Mouse (Mus musculus) right cerebral cortex, postnatal 36 days (tissue): ENCODE measurements around the gene BC051019.
A peak's percentile ranks its signal among the peaks of the same experiment; 100 is the strongest.

Experiments
- DNase-seq, 2 experiments: peaks; one replicate each; pipeline ENCODE4 v3.0.0; 2022; ENCODE audit warnings: low spot score in 2 of 2, mixed read lengths in 1 of 2

Gene BC051019

DNA sequence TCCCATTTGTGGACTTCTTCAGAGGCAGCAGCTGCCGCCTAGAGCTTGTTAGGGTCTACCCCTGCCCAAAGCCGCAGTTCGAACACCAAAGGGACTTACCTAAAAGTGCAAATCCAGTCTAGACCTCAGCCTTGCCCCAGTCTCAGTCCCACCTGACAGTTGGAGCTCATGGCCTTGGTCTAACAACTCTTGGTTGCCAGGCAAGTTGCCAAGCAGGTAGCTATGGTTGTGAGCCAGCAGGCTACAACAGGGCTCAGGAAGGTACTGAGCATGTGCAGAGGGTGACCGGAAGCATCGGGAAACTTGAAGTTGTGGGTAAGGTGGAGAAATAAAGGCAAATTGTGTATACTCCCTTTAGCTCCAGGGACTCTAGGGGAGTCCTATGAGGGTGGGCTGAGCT, at the start of gene BC051019:
BC051019 (minus strand) TSS at position 154 of the 400 bp plus-strand sequence.
- DNase-seq, result no peak

DNA sequence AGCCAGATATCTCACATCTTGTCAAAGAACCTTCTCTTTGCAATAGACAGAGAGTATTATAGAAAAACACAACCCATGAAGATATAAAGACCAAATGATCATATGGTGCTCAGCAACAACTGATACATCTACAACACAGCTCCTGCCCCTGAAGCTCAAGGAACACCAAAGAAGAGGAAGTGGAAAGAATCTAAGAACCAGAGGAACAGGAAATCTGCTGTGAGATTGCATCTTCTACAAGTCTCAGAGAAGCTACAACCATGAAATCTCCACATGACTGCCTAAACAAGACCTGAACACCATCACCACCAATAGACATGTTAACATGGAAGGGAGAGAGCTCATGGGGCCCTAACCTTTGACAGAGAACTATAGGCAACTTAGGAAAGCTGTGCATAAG, 48.6 kb upstream of the BC051019 start:
- no peak for DNase-seq

GRCm38 (mm10) chr7:109768699-109769383, 45.2 kb upstream of the BC051019 start:
- DNase-seq, result no peak

DNA sequence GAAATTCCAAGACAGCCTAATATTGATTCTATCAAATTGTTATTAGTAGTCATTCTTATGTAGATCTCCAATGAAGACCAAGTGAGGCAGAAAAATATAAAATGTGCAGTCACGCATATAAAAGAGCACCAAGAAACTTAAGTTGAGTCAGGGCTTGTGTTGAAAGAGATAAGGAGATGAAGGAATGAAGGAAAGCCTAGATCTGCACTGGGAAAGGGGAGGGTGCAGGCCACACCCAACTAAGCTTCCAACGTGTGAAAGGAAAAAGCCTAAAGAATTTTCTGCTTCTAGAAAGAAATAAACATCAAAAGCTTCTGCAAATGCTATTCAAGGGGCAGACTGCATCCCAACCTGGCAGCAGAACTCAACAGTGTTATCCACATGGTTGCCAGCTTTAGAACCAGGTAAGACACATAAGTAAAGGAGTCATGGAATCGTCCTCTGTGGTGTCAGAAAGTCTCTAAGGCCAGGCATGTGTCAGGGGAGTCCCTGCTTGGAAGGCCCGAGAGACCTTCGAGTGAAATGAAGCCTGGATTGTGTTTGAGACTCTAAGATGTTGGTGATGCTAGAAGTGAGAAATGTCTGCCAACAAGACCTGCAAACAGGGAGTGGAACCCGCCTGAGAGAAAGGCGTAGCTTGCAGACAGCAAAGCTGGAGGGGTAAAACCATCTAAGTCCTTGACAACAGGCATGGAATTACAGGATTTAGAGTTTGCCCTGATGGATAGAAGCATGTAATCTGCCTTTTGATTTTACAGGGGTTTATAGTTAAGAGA, 44.1 kb upstream of the BC051019 start:
- DNase-seq, result no peak

DNA sequence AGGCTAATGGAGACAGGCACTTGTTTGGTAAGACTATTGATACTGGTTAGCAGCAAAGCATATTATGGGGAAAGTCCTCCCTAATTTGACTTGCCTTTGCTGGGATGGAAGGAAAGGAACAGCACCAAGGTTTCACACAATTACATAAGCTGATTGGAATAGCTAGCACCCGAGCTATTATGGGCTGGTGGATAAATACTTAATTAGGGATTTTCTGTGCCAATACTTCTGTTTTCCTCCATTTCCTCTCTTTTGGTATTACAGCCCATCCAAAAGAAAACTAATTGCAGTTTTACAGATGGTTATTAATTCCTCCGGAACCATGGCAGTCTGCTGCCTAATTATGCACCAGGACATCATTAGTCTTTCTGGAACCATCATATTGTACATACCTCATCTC, 40.4 kb upstream of the BC051019 start:
- DNase-seq, result no peak

DNA sequence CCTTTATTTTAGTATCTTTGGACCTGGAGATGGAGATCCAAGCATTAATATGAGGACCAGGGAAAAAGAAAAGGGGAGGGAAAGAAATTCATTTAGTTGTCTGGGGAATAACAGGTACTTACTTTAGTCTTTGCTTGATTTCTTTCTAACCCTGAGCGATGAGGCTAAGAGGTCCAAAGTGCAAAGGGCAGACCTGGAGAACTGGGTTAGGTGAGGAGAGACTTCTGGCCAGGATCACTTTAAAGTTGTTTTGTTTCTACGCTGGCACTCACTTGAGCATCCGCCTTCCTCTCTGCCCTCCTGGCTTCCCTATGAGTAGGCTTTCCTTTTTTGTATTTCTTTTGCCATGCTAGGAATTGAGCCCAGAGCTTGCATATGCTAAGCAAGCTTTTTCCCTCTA, 32.6 kb upstream of the BC051019 start:
- DNase-seq, result no peak

GRCm38 (mm10) chr7:109754034-109754433, 30.4 kb upstream of the BC051019 start:
- no peak for DNase-seq

- DNase-seq, result peak; percentile 68 to 79
These were observed 28.6 kb upstream of the BC051019 start, which contains the start of gene Tmem9b for GRCm38 (mm10) chr7:109752008-109752925. Gene Tmem9b, minus strand, starts transcription at chr7:109752875.

- DNase-seq, result no peak
These were observed 27.9 kb upstream of the BC051019 start for GRCm38 (mm10) chr7:109751427-109752007.

GRCm38 (mm10) chr7:109747747-109748146, 24.1 kb upstream of the BC051019 start:
- no peak for DNase-seq

GRCm38 (mm10) chr7:109741703-109742102, 18.1 kb upstream of the BC051019 start:
- no peak for DNase-seq

GRCm38 (mm10) chr7:109741060-109741459, 17.4 kb upstream of the BC051019 start:
- DNase-seq, result no peak

GRCm38 (mm10) chr7:109739822-109740370, 16.2 kb upstream of the BC051019 start:
- DNase-seq, result no peak

DNA sequence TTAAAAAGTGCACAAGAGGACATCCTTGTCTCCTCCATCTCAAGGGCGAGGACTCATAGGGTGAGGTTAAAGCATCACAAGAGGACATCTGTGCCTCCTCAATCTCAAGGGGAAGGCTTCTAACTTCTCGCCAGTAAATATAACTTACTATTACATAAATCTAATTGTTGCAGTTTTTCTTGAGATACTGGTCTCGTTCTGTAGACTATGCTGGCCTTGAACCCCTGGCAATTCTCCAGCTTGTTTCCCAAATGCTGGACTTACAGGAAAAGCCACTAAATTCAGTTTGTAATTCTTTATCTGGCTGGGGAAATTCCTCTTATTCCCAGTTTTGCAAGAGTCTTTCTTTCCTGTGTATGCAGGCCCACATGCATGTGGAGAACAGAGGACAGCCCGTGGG, 11.2 kb upstream of the BC051019 start:
- DNase-seq, result no peak

DNA sequence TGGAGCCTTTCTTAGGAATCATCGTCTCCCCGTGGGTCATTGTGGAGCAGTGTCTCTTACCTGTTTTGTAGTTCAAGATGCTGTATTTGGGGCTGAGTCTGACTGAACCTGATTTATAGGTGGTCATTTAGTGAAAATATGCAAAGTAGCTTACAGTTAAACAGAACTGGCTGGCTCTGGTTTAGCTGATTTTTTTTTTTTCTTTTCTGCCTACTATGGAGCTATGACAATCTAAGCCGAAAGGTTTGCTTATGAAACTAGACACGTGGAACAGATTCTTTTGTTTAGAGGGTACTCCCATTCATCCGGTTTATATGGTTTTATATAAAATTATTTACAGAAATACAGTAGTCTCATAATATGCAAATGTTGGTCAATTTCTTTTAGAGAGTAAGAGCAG, 8.0 kb upstream of the BC051019 start, which contains the start of gene Ascl3:
Ascl3 (minus strand) TSS at position 101 of the 400 bp plus-strand sequence.
- no peak for DNase-seq

- no peak for DNase-seq
These were observed 536 bp downstream of the BC051019 start for GRCm38 (mm10) chr7:109723114-109723513.

- DNase-seq, result no peak
These were observed 1.0 kb downstream of the BC051019 start for GRCm38 (mm10) chr7:109722618-109723017.

- no peak for DNase-seq
These were observed 4.4 kb downstream of the BC051019 start for GRCm38 (mm10) chr7:109719286-109719685.

GRCm38 (mm10) chr7:109713434-109713982, 10.1 kb downstream of the BC051019 start:
- DNase-seq, result no peak

DNA sequence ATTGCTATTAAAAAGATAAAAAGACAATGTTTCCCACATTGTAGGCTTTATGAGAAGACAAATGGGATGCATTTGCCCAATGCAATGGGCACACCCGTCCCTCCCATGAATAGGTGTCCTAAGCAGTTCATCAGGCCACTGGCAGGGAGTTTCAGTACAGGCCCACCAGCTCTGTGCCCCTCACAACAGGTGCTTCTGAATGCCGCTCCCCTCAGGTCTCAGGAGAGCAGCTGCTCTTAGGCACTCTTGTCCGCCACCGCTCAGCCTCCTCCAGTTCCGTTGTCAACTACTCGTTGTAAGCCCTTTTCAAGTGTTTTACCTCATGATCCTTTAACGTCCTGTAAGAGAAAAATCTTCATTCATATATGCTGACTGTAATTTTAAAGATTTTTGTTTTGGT, 11.5 kb downstream of the BC051019 start:
- DNase-seq, result no peak

DNA sequence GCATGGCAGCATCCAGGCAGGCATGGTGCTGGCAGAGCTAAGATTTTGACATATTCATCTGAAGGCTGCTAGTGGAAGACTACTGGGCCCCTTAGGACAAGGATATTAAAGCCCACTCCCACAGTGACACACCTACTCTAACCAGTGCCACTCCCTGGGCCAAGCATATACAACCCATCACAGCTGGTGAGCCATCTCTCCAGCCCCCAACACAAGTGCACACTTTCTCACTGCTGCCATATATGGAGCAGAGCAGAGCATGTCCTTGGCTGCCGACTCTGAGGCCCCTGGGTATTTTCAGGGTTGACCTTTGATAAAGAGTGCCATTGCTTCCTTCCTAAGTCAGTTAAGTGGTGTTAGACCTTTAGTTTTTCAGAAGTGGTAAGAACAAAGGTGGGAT, 13.6 kb downstream of the BC051019 start:
- DNase-seq, result no peak
